Mouse (Mus musculus) cerebellum, adult (tissue): Measurements from ENCODE around the gene Ncdn.

Source experiments
- ATAC-seq: cut with Nextera tagmentation; 2 replicates; pipeline ENCODE4 v1.9.2; 2017; ENCODE audit warnings: mild to moderate bottlenecking, moderate library complexity, mixed read lengths; ENCODE audit not compliant: insufficient number of reproducible peaks, low FRiP score, low TSS enrichment

Ncdn gene

DNA sequence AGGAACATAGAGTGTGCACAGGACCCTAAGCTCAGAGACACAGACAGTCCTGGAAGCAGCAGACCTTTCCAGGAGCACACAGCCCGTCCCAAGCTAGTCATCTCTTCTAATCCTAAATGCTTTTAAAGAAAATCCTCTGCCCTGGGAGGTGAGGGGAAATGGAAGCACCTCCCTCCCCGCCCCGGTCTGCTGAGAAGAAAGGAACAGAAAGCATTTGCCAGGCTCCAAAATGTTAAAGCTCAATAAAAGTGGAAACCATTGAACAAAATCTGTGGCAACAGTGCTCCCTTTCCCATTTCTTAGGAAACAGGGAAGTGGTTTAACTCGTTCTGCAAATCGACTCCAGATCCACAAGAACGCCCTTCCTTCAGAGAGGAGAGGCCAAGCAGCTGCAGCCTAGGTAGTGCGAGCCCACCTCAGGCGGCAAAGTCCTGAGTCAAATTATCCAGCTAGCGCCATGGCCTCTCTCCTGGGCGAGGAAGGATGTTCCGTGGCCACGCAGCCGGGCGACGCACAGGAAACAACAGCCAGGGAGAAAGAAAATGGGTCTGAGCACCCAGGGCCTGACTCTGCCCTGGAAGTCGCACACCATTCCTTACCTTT lies 19.1 kb downstream of the Ncdn start:
- ATAC-seq: no peak

DNA sequence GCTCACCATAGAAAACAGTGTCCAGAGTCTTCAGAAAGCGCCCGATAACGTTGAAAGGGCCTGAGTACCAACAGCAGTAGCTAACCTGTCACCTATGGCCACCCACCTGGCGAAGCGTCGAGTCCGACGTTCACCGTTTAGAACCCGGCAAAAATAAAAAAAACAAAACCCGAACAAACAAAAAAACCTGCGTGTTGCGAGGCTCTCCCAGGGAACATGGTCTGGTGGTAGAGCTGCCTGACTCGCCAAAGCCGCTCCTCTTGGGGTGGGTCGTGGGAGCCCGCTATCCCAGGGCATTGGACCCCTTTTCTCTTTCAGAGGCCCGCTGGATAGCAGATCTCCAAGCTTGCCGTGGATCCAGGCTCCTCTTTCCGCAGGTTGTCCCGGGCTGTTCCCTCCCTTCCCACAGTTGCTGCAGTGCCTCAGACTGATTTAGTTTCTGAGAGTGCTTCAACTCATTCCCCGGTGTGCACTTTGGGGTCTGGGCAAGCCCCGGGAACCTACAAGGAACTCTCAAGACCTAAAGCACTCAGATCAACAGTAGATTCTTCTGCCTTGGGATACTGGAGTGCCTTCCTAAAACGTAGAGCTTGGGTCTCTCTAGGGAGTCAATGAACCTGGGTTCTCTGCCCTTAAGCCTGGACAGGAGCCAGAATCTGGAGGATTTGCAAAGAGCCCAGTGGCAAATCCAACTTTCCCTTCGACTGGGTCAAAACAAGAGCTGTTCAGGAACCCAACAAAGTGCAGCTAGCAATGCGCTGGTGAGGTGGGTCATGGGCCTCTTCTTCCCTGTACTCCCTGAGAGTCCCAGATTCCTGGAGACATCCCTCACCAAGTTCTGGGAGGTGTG lies 20.5 kb downstream of the Ncdn start:
- ATAC-seq: no peak

DNA sequence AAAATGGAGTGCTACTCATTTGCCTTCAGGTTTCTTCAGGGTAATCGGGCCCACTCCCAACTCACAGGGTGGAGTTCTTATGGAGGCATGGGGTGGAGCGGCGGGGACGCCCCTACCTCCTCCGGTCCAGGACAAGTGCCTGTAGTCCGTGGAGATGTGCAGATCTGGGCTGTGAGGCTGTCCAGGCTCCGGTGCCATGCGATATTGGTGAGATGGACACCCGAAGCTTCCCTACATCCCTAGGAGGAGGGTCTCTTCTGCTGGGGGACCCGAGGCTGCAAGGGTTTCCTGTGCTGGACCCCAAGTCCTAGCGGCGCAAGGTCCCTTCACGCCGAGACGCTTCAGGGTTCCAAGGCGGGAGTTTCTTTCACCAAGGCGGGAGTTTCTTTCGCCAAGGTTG lies 21.1 kb downstream of the Ncdn start:
- ATAC-seq: no peak

DNA sequence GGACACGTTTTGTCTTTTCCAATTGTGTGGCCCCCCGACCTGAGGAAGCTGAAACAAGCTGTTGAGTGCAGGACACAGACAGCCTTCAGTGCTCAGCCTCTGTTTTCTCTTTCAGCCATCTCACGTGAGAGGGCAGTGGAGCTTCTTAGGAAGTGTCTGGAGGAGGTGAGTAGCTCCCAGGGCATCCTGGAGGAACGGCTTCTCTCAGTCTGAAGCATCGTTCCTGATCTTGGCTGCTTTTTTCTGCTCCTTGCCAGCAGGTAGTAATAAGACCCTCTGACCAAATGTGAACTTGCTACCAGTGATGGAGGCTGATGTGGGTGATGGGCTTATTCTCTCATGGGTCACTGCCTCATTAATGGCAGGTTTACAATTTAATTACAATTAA lies 45.8 kb downstream of the Ncdn start:
- ATAC-seq: no peak

DNA sequence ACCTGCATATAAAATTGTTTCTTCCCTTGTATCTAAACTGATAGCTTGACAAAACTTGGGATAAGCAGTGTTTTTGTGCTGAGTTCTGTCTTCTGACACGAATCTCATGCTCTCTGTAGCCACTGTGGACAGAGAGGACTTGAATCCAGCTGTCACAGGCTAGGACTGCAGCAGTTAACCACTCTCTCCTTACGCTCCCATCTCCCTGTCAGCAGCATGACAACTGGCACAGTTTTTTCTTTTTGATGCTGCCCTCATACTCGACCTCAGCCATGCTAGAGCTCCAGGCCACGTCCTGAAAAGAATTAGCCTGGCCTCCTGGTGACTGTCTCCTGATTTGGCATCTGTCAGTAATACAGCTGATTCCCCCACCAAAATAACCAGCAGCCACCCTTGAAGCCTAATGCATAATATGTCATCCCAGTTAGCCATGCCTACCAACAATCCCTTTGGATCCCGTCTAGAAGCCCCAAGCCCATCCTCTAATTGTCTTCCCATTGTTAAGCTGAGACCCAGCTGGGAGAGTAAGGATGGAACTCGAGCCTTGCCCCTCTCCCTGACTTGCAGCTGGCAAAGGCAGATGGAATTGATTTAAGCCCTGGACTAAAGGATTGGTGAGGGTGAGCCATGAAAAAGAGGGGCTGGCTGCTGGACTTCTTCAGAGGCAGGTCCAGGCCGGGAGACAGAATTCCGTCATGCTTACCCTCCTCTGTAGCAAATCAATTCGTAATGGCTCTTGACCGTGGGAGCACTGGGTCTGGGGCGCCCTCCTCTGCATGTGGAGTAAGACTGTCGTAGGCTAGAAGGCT lies 46.4 kb downstream of the Ncdn start:
- ATAC-seq: no peak

DNA sequence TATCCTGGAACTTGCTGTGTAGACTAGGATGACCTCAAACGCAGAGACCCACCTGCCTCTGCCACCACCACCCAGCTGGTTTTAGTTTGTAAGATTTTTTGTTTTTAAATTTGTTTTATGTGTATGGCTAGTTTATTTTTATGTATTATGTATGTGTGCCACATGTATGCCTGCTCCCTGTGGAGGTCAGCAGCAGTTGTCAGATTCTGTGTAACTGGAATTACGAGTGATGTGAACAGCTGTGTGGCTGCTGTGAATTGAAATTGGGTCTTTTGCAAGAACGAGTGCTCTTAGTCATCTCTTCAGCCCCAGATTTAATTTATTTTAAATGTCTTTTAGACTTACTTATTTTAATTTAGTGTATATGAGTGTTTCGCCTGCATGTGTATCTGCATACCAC lies 56.3 kb downstream of the Ncdn start:
- ATAC-seq: no peak
